Mouse (Mus musculus) kidney, adult 8-10 months (tissue): ENCODE results near the gene Mettl21a.
"Not testable (repeated sequence)": the region's sequence is repeated elsewhere in the genome, so short reads cannot be mapped to it uniquely, and the experiment has no call there.

ENCODE experiments used
- DNase-seq, 2 experiments: peaks; one replicate each; pipeline ENCODE4 v3.0.0; 2022

Gene Mettl21a

GRCm38 (mm10) chr1:64614311-64614710 lies 2.7 kb downstream of the Mettl21a start:
- DNase-seq = no peak

GRCm38 (mm10) chr1:64609976-64610375 lies 7.1 kb downstream of the Mettl21a start:
- DNase-seq = no peak

- DNase-seq = no peak
Observed at GRCm38 (mm10) chr1:64609145-64609544, 7.9 kb downstream of the Mettl21a start.

GRCm38 (mm10) chr1:64603381-64603780 lies 13.7 kb downstream of the Mettl21a start:
- no peak for DNase-seq

DNA sequence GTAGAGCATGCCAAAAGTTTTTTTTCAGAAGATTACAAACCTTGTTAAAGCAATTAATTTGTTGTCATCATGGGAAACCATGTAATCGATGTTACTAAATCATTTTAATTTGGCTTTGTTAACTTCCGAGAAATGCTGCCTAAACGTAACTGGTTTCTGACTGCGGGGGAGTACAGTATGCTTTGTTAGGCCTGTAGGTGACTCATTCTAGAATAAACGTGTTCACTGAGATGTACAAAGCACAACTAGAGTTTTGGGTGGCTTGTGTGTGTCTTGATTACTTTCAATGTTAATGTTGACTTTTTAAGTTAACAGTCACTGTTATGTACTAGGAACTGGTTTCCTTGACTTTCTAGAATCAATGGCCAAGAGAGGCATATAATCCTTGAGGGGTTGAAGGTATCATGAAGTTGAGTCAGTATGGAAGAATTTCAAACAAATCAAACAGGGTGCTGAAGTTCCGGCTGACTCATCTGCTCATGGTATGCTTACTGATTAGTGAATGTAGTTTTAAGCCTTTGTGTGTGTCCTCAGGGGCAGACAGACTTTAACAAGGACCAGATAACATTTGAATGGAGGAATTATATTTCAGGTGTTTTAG lies 15.7 kb downstream of the Mettl21a start:
- DNase-seq = no peak

DNA sequence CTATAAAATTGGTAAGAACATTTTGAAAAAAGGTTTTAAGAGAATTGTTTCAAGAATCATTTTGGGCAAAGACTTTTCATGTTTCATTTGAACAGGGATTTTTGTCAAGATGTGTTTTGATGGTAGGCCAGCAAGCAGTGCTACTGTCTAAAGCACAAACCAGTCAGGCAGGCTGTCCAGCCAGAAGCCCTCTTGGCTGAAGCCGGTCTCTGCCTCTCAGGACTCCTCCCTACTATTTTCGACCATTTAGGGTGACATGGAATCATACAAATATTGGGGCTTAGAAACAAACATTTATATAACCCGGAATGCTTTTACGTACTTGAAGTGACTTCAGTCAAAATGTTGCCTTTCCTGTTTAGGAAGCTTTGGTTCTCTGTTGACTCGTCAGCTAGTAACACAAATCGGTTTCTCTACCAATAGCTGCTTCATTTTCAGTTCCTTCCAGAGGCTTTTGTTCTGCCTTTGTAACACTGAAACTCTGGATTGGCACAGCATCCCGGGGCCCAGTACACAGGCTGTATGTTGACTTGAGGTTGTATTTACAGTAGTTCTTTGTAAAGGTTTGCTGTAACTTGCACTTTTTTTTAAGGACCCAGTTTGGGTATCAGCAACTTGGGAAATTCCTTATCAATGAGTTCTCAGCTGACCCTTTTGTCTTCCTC lies 16.5 kb downstream of the Mettl21a start:
- DNase-seq = no peak

DNA sequence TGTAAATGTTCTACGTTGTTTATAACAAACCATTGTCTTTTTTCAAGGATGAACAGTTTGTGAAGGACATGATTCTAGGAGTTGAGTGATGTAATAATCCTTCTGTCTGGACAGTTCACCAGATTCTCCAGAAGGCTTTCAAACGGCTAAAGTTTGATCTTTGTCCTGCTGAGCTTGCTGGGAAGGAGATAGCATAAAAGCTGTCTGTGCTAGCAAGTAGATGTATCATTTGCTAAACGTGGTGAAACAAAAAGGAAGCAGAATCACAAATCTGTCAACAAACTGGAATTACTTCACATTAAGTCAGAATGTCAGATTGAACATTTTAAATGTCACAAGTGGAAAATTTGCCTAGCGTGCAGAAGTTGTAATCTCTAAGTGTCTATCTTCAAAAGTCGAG lies 18.1 kb downstream of the Mettl21a start:
- no peak for DNase-seq

DNA sequence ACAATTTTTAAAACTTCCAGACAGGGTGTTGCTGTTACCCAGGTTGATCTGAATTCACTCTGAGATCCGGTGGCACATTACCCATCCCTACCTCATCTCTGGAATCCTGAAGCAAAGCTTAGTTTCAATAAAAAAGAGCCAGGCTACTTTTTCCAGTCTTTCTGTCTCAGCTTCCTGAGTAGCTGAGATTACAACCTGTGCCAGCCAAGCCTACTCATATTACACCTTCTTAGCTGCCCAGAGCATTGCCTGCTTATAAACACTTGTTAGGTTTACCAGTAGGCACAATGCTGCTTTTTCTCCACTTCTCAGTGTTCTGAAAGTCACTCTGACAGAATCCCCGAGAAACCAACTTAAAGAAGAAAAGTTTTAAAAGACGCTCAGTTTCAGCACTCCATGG lies 38.2 kb downstream of the Mettl21a start:
- DNase-seq = no peak

GRCm38 (mm10) chr1:64577911-64578310 lies 39.1 kb downstream of the Mettl21a start:
- DNase-seq = not testable (repeated sequence)

DNA sequence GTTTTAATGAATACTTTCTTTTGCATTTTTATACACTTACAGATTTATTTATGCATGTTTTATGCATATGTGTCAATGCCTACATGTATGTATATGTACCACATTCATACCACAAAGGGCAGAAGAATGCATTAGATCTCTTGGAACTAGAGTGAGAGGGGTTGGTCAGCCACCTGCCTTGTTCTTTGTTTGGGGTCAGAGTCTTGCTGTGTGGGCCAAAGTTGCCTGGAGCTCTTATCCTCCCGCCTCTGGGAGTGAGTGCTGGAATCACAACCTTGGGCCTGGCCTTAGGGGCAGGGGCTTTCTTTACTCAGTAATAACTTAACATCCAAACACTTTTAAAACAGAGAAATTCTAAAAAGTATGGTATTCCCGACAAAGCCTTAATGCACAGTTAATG lies 40.3 kb downstream of the Mettl21a start:
- no peak for DNase-seq

DNA sequence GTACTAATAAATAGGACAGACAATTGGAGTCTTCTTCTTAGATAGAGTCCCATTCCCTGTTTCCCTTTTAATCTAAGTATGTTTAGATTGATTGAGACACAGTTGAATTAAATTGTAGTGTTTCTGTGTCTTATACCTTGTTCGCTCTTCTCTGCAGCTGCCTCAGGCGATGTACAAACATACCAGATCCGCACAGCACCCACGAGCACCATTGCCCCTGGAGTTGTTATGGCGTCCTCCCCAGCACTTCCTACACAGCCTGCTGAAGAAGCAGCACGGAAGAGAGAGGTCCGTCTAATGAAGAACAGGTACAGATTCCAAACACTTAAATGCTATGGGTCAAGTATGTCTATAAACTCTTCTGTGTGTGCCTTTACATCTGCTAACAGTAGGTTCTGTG lies 41.0 kb downstream of the Mettl21a start:
- DNase-seq = no peak

GRCm38 (mm10) chr1:64568206-64568605 lies 48.8 kb downstream of the Mettl21a start:
- DNase-seq = no peak

DNA sequence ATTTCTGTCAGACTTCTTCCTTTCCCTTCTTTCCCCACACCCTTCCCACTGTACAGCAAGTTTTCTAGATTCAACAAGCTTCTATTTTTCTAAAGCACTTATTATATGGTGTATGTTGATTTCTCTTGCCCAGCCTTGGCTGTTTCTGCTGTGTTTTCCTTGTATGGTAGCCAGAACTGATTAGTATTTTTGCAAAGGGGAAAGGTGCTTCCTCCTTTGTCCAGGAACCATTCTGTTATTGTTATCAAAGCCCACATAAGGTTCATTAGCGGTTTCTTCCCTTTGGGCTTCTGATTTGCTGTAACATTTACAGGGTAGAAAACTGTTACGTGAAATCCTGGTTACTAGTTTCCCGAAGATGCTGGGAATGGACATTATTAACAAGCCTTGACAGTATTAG lies 56.9 kb downstream of the Mettl21a start:
- no peak for DNase-seq
